Mouse (Mus musculus): Measurements from ENCODE around the gene AI597479.

- TF ChIP-seq CTCF (IDR thresholded peaks at IDR 0.05; ENCODE audit: low read depth, low read length), result no peak
- no peak for TF ChIP-seq POLR2A (IDR thresholded peaks at IDR 0.05; ENCODE audit: insufficient read depth, low read length)
- TF ChIP-seq EP300 (IDR thresholded peaks at IDR 0.05; ENCODE audit: insufficient read depth, low read depth, low read length), result no peak
These were observed 33.1 kb downstream of the AI597479 start for GRCm38 (mm10) chr1:43131591-43131990.

All from ES-Bruce4 (cell line).